Mouse (Mus musculus) midbrain, embryonic 12.5 days (tissue): ENCODE data around the gene Fxn. TPM values are rescaled to one million over a fixed set of nuclear protein-coding genes. Genes with fewer than 3 reads are reported as not detected.

Experiments
- ATAC-seq: fragments of 200-750 bp; cut with Nextera tagmentation; 2 replicates; pipeline ENCODE4 v1.8.0; 2017; ENCODE audit warnings: low read depth, moderate TSS enrichment, moderate library complexity; ENCODE audit not compliant: low FRiP score
- H3K27ac ChIP-seq: fragments of 300-500 bp; sonication (generic); replicated peaks from 2 replicates; pipeline ENCODE4 v1.5.1; 2016; ENCODE audit warnings: mild to moderate bottlenecking
- H3K27me3 ChIP-seq: fragments of 300-500 bp; sonication (generic); 2 replicates; pipeline ENCODE4 v1.6.1; 2016; ENCODE audit warnings: mild to moderate bottlenecking
- H3K36me3 ChIP-seq: fragments of 300-500 bp; sonication (generic); 2 replicates; pipeline ENCODE4 v1.6.1; 2016
- H3K4me1 ChIP-seq: fragments of 300-500 bp; sonication (generic); 2 replicates; pipeline ENCODE4 v1.6.1; 2016
- H3K4me2 ChIP-seq: fragments of 300-500 bp; sonication (generic); replicated peaks from 2 replicates; pipeline ENCODE4 v1.6.1; 2016; ENCODE audit warnings: mild to moderate bottlenecking, moderate library complexity
- H3K4me3 ChIP-seq: fragments of 300-500 bp; sonication (generic); 2 replicates; pipeline ENCODE4 v1.5.1; 2016; ENCODE audit warnings: mild to moderate bottlenecking
- H3K9ac ChIP-seq: fragments of 300-500 bp; sonication (generic); replicated peaks from 2 replicates; pipeline ENCODE4 v1.6.1; 2016; ENCODE audit warnings: mild to moderate bottlenecking, moderate library complexity
- H3K9me3 ChIP-seq: fragments of 300-500 bp; sonication (generic); 2 replicates; pipeline ENCODE4 v1.6.1; 2016; ENCODE audit warnings: mild to moderate bottlenecking
- WGBS: fragments of 180-500 bp; shearing (Covaris S2); methylation state at CpG from one replicate; pipeline ENCODE4 v1.1.7; 2016; 5-methylcytosine and 5-hydroxymethylcytosine counted together
- polyA plus RNA-seq: library from polyadenylated mRNA; unstranded; fragments of >200 nt; fragmentation: Nextera tagmentation; extraction: Ambion mirVana; gene quantifications from 2 replicates; pipeline ENCODE4 v1.2.1, GENCODE M21; 2016

Fxn gene
- polyA plus RNA-seq, 1 experiment from 2014 or later, result 49.4 TPM

- Histone ChIP-seq H3K27ac (no peak overlapping the region), H3K9me3 (no peaks in the 10 kb centered on the region), H3K4me2 (no peak overlapping the region), H3K27me3 (peaks cover 4% of the 10 kb centered on the region; the same call in 1 of the 2 replicates), H3K9ac (no peak overlapping the region), H3K4me3 (no peak overlapping the region), H3K36me3 (no peaks in the 10 kb centered on the region), H3K4me1 (peaks cover 7% of the 10 kb centered on the region; the same call in 1 of the 2 replicates)
- WGBS, result 60% methylated on average over 4 of the region's 4 CpGs
- no peak for ATAC-seq
Observed at GRCm38 (mm10) chr19:24284187-24284586, 3.8 kb upstream of the Fxn start.

- whole genome bisulfite sequencing, result 65% methylated on average over 7 of the region's 7 CpGs
- ATAC-seq, result no peak
- Histone ChIP-seq H3K9me3 (no peaks in the 10 kb centered on the region), H3K9ac (no peak overlapping the region), H3K4me2 (peak overlapping the region; percentile 85), H3K27me3 (peaks cover 4% of the 10 kb centered on the region; the same call in 1 of the 2 replicates), H3K4me1 (peaks cover 11% of the 10 kb centered on the region), H3K27ac (no peak overlapping the region), H3K36me3 (no peaks in the 10 kb centered on the region), H3K4me3 (no peak overlapping the region)
Observed at GRCm38 (mm10) chr19:24281288-24281980, 1.0 kb upstream of the Fxn start.

- no peaks in the 10 kb centered on the region for H3K9me3 ChIP-seq
- under 1% methylated on average over 76 of the region's 78 CpGs for WGBS
Observed at GRCm38 (mm10) chr19:24279706-24280600, 452 bp downstream of the Fxn start.

GRCm38 (mm10) chr19:24278859-24279258 lies 1.5 kb downstream of the Fxn start:
- Histone ChIP-seq H3K9ac (peak overlapping the region; percentile 70), H3K36me3 (no peaks in the 10 kb centered on the region), H3K4me3 (peak overlapping the region; percentile 72; the same call in 1 of the 2 replicates), H3K27me3 (peaks cover 4% of the 10 kb centered on the region; the same call in 1 of the 2 replicates), H3K9me3 (no peaks in the 10 kb centered on the region), H3K4me1 (peaks cover 11% of the 10 kb centered on the region), H3K4me2 (peak overlapping the region; percentile 85), H3K27ac (no peak overlapping the region)
- WGBS, result 87% methylated on average over 15 of the region's 15 CpGs
- ATAC-seq, result no peak

More at GRCm38 (mm10) chr19:24279706-24280600, 452 bp downstream of the Fxn start:
- ATAC-seq, result peak; percentile 76
- Histone ChIP-seq H3K9ac (peak overlapping the region; percentile 70), H3K4me3 (peak overlapping the region; percentile 72), H3K36me3 (no peaks in the 10 kb centered on the region), H3K27me3 (peaks cover 4% of the 10 kb centered on the region; the same call in 1 of the 2 replicates), H3K4me2 (peak overlapping the region; percentile 85), H3K4me1 (peaks cover 11% of the 10 kb centered on the region), H3K27ac (peak overlapping the region; percentile 85)

- WGBS, result 52% methylated on average over 3 of the region's 3 CpGs
- no peak overlapping the region for H3K27ac ChIP-seq
- no peaks in the 10 kb centered on the region for H3K9me3 ChIP-seq
- no peaks in the 10 kb centered on the region for H3K36me3 ChIP-seq
- H3K4me1 ChIP-seq, result peaks cover 24% of the 10 kb centered on the region
- no peak overlapping the region for H3K9ac ChIP-seq
- no peak for ATAC-seq
- H3K4me3 ChIP-seq, result no peak overlapping the region
- no peaks in the 10 kb centered on the region for H3K27me3 ChIP-seq
- H3K4me2 ChIP-seq, result no peak overlapping the region
Observed at GRCm38 (mm10) chr19:24274281-24274680, 6.1 kb downstream of the Fxn start.

GRCm38 (mm10) chr19:24271746-24272426 lies 8.5 kb downstream of the Fxn start:
- Histone ChIP-seq H3K4me2 (peak overlapping the region; percentile 38), H3K36me3 (no peaks in the 10 kb centered on the region), H3K4me1 (peaks cover 37% of the 10 kb centered on the region), H3K9ac (no peak overlapping the region), H3K27ac (no peak overlapping the region), H3K4me3 (no peak overlapping the region), H3K27me3 (no peaks in the 10 kb centered on the region), H3K9me3 (no peaks in the 10 kb centered on the region)
- ATAC-seq, result peak; percentile 73
- 39% methylated on average over 16 of the region's 16 CpGs for WGBS

- H3K4me1 ChIP-seq, result peaks cover 37% of the 10 kb centered on the region
- peak overlapping the region; percentile 38 for H3K4me2 ChIP-seq
- H3K27ac ChIP-seq, result no peak overlapping the region
- no peaks in the 10 kb centered on the region for H3K36me3 ChIP-seq
- 24% methylated on average over 7 of the region's 7 CpGs for WGBS
- no peak overlapping the region for H3K9ac ChIP-seq
- H3K27me3 ChIP-seq, result no peaks in the 10 kb centered on the region
- no peak overlapping the region for H3K4me3 ChIP-seq
- no peaks in the 10 kb centered on the region for H3K9me3 ChIP-seq
- ATAC-seq, result peak; percentile 76
Observed at GRCm38 (mm10) chr19:24271326-24271725, 9.1 kb downstream of the Fxn start.

- Histone ChIP-seq H3K4me3 (no peak overlapping the region), H3K4me2 (no peak overlapping the region; the same call in 1 of the 2 replicates), H3K27me3 (no peaks in the 10 kb centered on the region), H3K9ac (no peak overlapping the region), H3K36me3 (peaks cover 15% of the 10 kb centered on the region; the same call in 1 of the 2 replicates), H3K9me3 (no peaks in the 10 kb centered on the region), H3K27ac (peak overlapping the region; percentile 73), H3K4me1 (peaks cover 37% of the 10 kb centered on the region)
- ATAC-seq, result peak; percentile 66
- WGBS, result 20% methylated on average over 4 of the region's 4 CpGs
Observed at GRCm38 (mm10) chr19:24268531-24268930, 11.9 kb downstream of the Fxn start.

- ATAC-seq, result no peak
Observed at GRCm38 (mm10) chr19:24266046-24266830, 14.2 kb downstream of the Fxn start.

GRCm38 (mm10) chr19:24264991-24265390 lies 15.4 kb downstream of the Fxn start:
- no peak overlapping the region for H3K4me2 ChIP-seq
- no peaks in the 10 kb centered on the region for H3K27me3 ChIP-seq
- no peak overlapping the region for H3K27ac ChIP-seq
- peaks cover 25% of the 10 kb centered on the region for H3K4me1 ChIP-seq
- peaks cover 21% of the 10 kb centered on the region; the same call in 1 of the 2 replicates for H3K36me3 ChIP-seq
- ATAC-seq, result peak; percentile 57; the same call in 1 of the 2 replicates
- WGBS, result 49% methylated on average over 7 of the region's 7 CpGs
- H3K4me3 ChIP-seq, result no peak overlapping the region
- no peak overlapping the region for H3K9ac ChIP-seq
- no peaks in the 10 kb centered on the region for H3K9me3 ChIP-seq

More at GRCm38 (mm10) chr19:24266046-24266830, 14.2 kb downstream of the Fxn start:
- Histone ChIP-seq H3K4me3 (no peak overlapping the region), H3K36me3 (peaks cover 21% of the 10 kb centered on the region; the same call in 1 of the 2 replicates), H3K9ac (no peak overlapping the region), H3K9me3 (no peaks in the 10 kb centered on the region), H3K27ac (no peak overlapping the region), H3K4me1 (peaks cover 33% of the 10 kb centered on the region), H3K4me2 (no peak overlapping the region), H3K27me3 (no peaks in the 10 kb centered on the region)
- 90% methylated on average over 7 of the region's 7 CpGs for WGBS

GRCm38 (mm10) chr19:24262736-24263135 lies 17.7 kb downstream of the Fxn start:
- H3K9ac ChIP-seq, result no peak overlapping the region
- no peak for ATAC-seq
- no peaks in the 10 kb centered on the region for H3K9me3 ChIP-seq
- no peaks in the 10 kb centered on the region for H3K27me3 ChIP-seq
- WGBS, result 92% methylated on average over 14 of the region's 14 CpGs
- no peak overlapping the region for H3K27ac ChIP-seq
- H3K4me2 ChIP-seq, result no peak overlapping the region
- H3K36me3 ChIP-seq, result peaks cover 21% of the 10 kb centered on the region; the same call in 1 of the 2 replicates
- H3K4me1 ChIP-seq, result peaks cover 11% of the 10 kb centered on the region
- H3K4me3 ChIP-seq, result no peak overlapping the region
